Mouse (Mus musculus): ENCODE results near the gene Stab2. TPM values are rescaled to one million over a fixed set of nuclear protein-coding genes. Genes with fewer than 3 reads are reported as not detected.

Gene Stab2
- polyA plus RNA-seq, 1 experiment from 2014 or later: 16.3 TPM

DNA sequence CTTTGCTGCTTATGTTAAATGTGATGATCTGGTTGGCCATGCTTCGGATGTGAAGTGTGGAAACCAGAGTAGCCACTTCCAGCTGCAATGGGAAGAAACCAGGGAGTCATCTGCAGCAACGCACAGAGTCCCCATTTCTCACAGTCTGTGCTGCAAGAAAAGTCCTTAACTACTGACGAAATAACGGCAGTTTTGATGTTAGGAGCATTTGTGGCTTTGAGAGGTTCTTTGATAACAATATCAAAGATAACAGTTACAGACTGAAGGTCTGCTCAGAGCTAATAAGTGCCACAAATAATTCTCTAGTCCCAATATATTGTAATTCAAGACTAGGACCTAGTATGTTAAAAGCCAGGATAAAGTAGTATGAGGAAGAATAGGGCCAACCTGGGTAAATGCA is 57.9 kb downstream of the Stab2 start:
- Histone ChIP-seq H3K9ac (no peak overlapping the region), H3K27me3 (no peaks in the 10 kb centered on the region), H3K4me1 (replicated peaks) (peaks cover 3% of the 10 kb centered on the region; the same call in 1 of the 2 replicates), H3K27ac (no peak overlapping the region), H3K36me3 (no peaks in the 10 kb centered on the region), H3K4me3 (replicated peaks) (no peak overlapping the region), H3K4me2 (no peak overlapping the region), H3K9me3 (replicated peaks) (no peaks in the 10 kb centered on the region)
- DNase-seq (no peak), ATAC-seq (ENCODE audit: low read depth) (no peak)
- whole genome bisulfite sequencing (ENCODE audit: insufficient replicate concordance): 50% methylated on average over 4 of the region's 4 CpGs

DNA sequence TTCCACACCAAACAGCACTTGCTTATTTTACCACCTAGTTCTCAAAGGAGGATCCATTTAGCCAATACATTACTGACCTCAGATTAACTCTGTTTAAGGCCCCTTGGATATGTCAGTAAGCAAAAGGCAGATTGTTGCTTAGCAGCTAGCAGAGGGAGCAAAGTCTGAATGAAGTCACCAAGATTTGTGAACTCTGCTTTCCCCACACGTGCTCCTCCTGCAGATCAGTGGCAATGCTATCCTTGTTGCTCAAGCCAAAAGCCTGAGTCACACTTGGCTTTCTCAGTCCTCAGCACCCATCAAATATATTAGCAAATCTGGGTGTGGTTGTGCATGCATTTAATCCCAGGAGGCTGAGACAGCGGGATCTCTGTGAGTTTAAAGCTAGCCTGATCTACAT is 60.3 kb downstream of the Stab2 start:
- no peak overlapping the region for H3K4me3 ChIP-seq (replicated peaks)
- no peak for ATAC-seq (ENCODE audit: low read depth)
- H3K36me3 ChIP-seq: no peaks in the 10 kb centered on the region
- no peak overlapping the region for H3K9ac ChIP-seq
- H3K9me3 ChIP-seq (replicated peaks): no peaks in the 10 kb centered on the region
- 47% methylated on average over 2 of the region's 2 CpGs for WGBS (ENCODE audit: insufficient replicate concordance)
- H3K4me1 ChIP-seq (replicated peaks): peaks cover 3% of the 10 kb centered on the region; the same call in 1 of the 2 replicates
- H3K27me3 ChIP-seq: no peaks in the 10 kb centered on the region
- no peak overlapping the region for H3K4me2 ChIP-seq
- DNase-seq: no peak
- H3K27ac ChIP-seq: no peak overlapping the region

DNA sequence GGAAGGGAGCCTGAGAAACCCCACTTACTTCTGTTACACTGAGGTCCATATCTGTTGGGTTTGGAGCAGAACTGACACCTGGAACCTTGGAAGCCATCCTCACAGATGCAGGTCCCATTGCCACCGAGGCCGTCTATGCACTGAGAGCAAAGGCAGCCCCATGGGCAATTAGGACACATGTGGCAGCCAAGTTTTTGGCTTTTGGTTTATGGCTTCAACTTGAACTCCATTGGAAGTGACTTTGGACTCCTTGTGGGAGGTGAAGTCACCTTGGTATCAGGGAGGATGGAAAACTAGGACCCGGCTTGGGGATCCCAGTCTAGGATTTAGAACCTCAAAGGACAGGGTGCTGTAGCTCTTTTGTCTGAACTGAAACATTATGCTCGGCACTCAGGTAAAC is 67.2 kb downstream of the Stab2 start:
- no peak overlapping the region for H3K4me2 ChIP-seq
- H3K9me3 ChIP-seq (replicated peaks): no peaks in the 10 kb centered on the region
- no peaks in the 10 kb centered on the region for H3K27me3 ChIP-seq
- no peak for ATAC-seq (ENCODE audit: low read depth)
- H3K4me3 ChIP-seq (replicated peaks): no peak overlapping the region
- DNase-seq: no peak
- H3K4me1 ChIP-seq (replicated peaks): no peaks in the 10 kb centered on the region
- H3K36me3 ChIP-seq: no peaks in the 10 kb centered on the region
- 68% methylated on average over 4 of the region's 4 CpGs for WGBS (ENCODE audit: insufficient replicate concordance)
- no peak overlapping the region for H3K9ac ChIP-seq
- no peak overlapping the region for H3K27ac ChIP-seq

DNA sequence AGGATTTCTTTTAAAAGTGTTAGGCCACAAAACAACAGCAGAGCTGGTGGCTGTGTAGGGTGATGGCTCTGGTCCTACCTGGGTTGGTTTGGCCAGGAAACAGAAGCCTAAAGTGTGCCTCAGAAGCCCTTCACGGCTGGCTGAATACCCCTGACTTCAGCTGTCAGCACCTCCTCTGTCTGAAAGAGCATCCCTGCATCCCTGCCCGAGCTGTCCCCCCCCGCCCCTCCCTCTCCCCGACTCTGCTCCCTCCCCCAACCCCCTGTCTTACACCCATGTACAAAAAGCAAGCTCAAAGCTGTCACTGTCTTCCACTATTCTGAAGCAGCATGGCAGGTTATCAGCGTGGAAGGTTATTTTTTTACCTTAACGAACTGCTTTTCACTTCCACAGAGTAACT is 73.4 kb downstream of the Stab2 start:
- no peaks in the 10 kb centered on the region for H3K9me3 ChIP-seq (replicated peaks)
- H3K4me3 ChIP-seq (replicated peaks): no peak overlapping the region
- DNase-seq (no peak), ATAC-seq (ENCODE audit: low read depth) (no peak)
- no peaks in the 10 kb centered on the region for H3K27me3 ChIP-seq
- H3K4me1 ChIP-seq (replicated peaks): no peaks in the 10 kb centered on the region
- no peak overlapping the region for H3K4me2 ChIP-seq
- H3K9ac ChIP-seq: no peak overlapping the region
- 47% methylated on average over 6 of the region's 6 CpGs for WGBS (ENCODE audit: insufficient replicate concordance)
- no peaks in the 10 kb centered on the region for H3K36me3 ChIP-seq
- no peak overlapping the region for H3K27ac ChIP-seq

DNA sequence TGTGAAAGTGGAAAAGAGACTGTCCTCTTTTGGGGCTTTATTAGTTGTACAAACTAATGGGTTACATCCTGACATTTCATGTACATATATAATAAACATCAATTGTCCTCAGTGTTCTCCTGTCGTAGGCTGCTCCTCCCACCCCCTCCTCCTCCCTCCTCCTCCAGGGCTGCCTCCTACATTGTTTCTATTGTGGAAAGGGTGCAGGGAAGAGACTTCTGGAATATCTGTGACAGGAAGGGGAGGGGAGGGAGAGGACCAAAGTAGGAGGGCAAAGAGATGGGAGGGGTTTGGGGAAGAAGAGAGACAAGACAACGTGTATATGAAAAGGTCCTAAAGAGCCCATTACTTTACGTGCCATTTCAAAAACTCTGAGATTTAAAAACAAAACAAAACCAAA is 73.9 kb downstream of the Stab2 start:
- no peak overlapping the region for H3K4me3 ChIP-seq (replicated peaks)
- DNase-seq: no peak
- WGBS (ENCODE audit: insufficient replicate concordance): 46% methylated on average over 3 of the region's 3 CpGs
- no peak overlapping the region for H3K9ac ChIP-seq
- no peak overlapping the region for H3K4me2 ChIP-seq
- ATAC-seq (ENCODE audit: low read depth): no peak
- H3K4me1 ChIP-seq (replicated peaks): no peaks in the 10 kb centered on the region
- no peak overlapping the region for H3K27ac ChIP-seq
- H3K9me3 ChIP-seq (replicated peaks): no peaks in the 10 kb centered on the region
- H3K36me3 ChIP-seq: no peaks in the 10 kb centered on the region
- no peaks in the 10 kb centered on the region for H3K27me3 ChIP-seq

DNA sequence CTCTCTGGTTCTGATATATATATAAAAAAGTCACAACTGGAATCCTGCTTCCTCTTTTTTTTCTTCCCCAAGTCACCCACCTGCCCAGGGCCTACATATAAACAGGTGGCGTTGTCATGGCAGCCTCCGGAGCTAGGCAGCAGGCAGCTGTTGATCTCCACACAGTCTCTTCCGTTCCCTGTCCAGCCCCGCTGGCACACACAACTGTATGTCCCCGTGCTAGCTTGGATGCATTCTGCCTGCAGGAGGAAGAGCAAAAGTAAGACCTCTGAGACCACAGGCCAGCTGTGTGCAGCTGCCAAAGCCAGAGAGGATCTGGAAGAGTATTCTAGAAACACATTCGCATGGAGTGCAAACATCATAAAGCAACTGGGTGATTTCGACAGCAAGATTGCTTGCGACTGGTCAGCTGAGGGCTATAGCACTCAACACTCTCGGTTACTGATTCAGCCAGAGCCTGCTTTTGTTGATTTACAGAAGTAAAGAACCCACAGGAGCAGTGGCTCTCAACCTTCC is 74.6 kb downstream of the Stab2 start:
- DNase-seq (no peak), ATAC-seq (ENCODE audit: low read depth) (no peak)
- Histone ChIP-seq H3K36me3 (no peaks in the 10 kb centered on the region), H3K27ac (no peak overlapping the region), H3K4me1 (replicated peaks) (no peaks in the 10 kb centered on the region), H3K9ac (no peak overlapping the region), H3K9me3 (replicated peaks) (no peaks in the 10 kb centered on the region), H3K27me3 (no peaks in the 10 kb centered on the region), H3K4me3 (replicated peaks) (no peak overlapping the region), H3K4me2 (no peak overlapping the region)
- 65% methylated on average over 9 of the region's 9 CpGs for WGBS (ENCODE audit: insufficient replicate concordance)

DNA sequence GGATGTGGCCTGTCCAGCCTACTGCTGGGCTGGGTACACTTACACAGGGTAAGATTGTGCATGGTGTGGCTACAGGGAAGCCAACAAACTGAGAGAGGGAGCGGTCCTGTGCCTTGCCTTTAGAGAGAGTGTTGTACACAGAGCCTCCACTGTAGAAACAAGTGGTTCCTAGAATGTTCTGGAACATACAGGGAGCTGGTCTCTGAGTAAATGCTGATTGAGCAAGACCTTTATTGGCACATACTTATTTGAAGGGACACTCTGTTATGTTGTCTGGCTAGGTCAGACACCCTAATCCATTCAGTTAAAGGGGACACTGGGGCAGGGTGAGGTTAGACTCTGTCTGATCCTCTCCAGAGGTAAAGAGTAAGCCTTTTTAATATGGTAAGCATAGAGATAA is 84.2 kb downstream of the Stab2 start:
- Histone ChIP-seq H3K27me3 (no peaks in the 10 kb centered on the region), H3K9ac (no peak overlapping the region), H3K4me2 (no peak overlapping the region), H3K9me3 (replicated peaks) (no peaks in the 10 kb centered on the region), H3K27ac (no peak overlapping the region), H3K36me3 (no peaks in the 10 kb centered on the region), H3K4me3 (replicated peaks) (no peak overlapping the region), H3K4me1 (replicated peaks) (no peaks in the 10 kb centered on the region)
- WGBS (ENCODE audit: insufficient replicate concordance): 56% methylated on average over 1 of the region's 1 CpGs
- DNase-seq: no peak
- no peak for ATAC-seq (ENCODE audit: low read depth)

DNA sequence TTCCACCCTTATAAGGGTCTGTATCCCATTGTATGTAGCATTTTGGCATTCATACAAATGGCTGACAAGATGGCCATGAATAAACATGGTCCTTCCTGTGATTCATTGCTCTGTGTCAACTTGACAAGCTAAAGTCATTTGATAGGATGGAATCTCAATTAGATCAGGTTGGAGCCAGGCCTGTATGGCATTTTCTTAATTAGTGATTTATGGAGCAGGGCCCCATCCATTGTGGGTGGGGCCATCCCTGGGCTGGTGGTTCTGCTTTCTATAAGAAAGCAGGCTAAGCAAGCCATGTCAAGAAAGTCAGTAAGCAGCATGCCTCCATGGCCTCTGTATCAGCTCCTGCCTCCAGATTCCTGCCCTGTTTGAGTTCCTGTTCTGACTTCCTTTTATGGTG is 92.2 kb downstream of the Stab2 start:
- no peaks in the 10 kb centered on the region for H3K36me3 ChIP-seq
- no peak overlapping the region for H3K4me2 ChIP-seq
- H3K4me3 ChIP-seq (replicated peaks): no peak overlapping the region
- no peaks in the 10 kb centered on the region for H3K4me1 ChIP-seq (replicated peaks)
- H3K9me3 ChIP-seq (replicated peaks): no peaks in the 10 kb centered on the region
- no peak overlapping the region for H3K9ac ChIP-seq
- no peak for DNase-seq
- H3K27ac ChIP-seq: no peak overlapping the region
- no peak for ATAC-seq (ENCODE audit: low read depth)
- H3K27me3 ChIP-seq: no peaks in the 10 kb centered on the region

DNA sequence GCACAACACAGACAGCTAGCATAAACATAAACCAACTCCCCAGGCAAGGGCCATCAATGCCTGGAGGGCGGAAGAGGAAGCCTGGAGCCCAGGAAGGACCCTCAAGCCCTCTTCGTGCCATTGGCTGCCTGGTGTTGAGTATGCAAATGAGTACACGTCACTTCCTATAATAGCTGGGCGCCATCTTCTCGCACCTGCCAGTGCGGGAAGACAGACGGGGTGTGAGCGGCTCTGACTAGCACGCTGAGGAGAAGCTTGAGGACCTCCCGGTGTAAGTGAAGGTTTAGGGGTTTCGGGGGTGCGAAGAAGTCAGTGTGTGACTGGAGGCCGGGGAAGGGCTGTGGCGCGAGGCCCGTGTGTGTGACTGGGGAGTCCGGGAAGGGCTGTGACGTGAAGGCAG is 99.3 kb downstream of the Stab2 start:
- no peak overlapping the region for H3K4me3 ChIP-seq (replicated peaks)
- DNase-seq (no peak), ATAC-seq (ENCODE audit: low read depth) (no peak)
- H3K27ac ChIP-seq: no peak overlapping the region
- no peaks in the 10 kb centered on the region for H3K9me3 ChIP-seq (replicated peaks)
- no peaks in the 10 kb centered on the region for H3K27me3 ChIP-seq
- no peaks in the 10 kb centered on the region for H3K36me3 ChIP-seq
- H3K9ac ChIP-seq: no peak overlapping the region
- H3K4me2 ChIP-seq: no peak overlapping the region
- no peaks in the 10 kb centered on the region for H3K4me1 ChIP-seq (replicated peaks)
- 87% methylated on average over 18 of the region's 18 CpGs for WGBS (ENCODE audit: insufficient replicate concordance)

DNA sequence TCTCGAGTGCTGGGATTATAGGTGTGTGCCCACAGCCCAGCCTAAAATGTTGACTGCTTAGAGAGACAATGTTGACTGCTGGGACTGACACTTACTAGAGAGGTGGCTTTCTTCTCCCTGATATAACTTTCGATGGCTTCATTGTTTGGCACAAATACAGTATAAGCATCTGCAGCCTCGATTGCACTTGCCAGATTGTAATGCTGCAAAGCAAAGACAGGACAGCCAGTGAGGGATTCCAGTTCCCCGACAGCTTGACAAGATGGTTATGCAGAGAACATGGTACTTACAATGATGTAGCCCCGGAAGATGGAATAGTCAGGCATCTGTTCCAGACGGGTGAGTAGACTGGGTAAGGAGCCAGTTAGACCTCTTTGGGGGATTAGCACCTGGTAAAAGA is 100.8 kb downstream of the Stab2 start:
- Histone ChIP-seq H3K27me3 (no peaks in the 10 kb centered on the region), H3K36me3 (no peaks in the 10 kb centered on the region), H3K4me2 (no peak overlapping the region), H3K9ac (no peak overlapping the region), H3K9me3 (replicated peaks) (no peaks in the 10 kb centered on the region), H3K27ac (no peak overlapping the region), H3K4me1 (replicated peaks) (no peaks in the 10 kb centered on the region), H3K4me3 (replicated peaks) (no peak overlapping the region)
- no peak for DNase-seq
- WGBS (ENCODE audit: insufficient replicate concordance): 55% methylated on average over 6 of the region's 6 CpGs
- no peak for ATAC-seq (ENCODE audit: low read depth)

DNA sequence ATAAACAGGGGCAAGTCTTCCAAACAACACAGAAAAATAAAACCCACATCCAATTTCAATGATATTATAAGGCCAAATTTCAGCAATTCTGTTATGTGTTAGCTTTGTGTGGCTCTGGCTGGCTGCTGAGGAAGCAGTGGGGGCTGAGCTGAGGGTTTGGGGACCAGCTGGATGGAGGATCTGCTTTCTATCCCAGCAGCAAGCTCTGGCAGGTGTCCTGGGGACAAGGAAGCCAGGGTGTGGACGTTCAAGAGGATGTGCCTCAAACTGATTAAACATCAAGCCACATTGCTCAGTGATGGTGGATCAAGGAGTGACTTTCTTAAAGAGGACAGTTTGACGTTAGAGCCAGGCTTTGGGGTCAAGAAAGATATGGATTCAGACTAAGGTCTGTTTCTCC is 112.3 kb downstream of the Stab2 start:
- Histone ChIP-seq H3K9me3 (replicated peaks) (no peaks in the 10 kb centered on the region), H3K4me2 (no peak overlapping the region), H3K27me3 (no peaks in the 10 kb centered on the region), H3K9ac (no peak overlapping the region), H3K4me1 (replicated peaks) (no peaks in the 10 kb centered on the region), H3K27ac (no peak overlapping the region), H3K4me3 (replicated peaks) (no peak overlapping the region), H3K36me3 (no peaks in the 10 kb centered on the region)
- DNase-seq (no peak), ATAC-seq (ENCODE audit: low read depth) (no peak)
- WGBS (ENCODE audit: insufficient replicate concordance): 38% methylated on average over 2 of the region's 2 CpGs

DNA sequence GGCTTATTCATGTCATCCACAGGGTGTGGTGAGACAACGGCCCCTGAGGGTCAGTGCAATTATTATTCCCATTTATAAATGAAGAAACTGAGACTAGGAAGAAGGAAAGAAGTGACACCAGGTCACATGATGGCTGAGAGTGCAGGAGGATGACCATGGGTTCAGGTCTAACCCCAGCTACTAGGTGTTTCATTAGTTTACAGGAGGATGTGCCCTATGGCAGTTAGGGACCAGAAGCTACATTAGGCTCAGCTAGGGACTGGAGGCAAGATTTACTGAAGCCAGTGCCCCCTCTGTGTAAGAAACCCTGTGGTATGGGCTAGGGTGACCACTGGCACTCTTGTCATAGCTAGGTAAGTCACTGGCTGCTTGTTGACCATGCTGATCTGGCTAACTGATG is 116.8 kb downstream of the Stab2 start:
- no peak overlapping the region for H3K9ac ChIP-seq
- no peak overlapping the region for H3K27ac ChIP-seq
- H3K4me1 ChIP-seq (replicated peaks): no peaks in the 10 kb centered on the region
- DNase-seq (no peak), ATAC-seq (ENCODE audit: low read depth) (no peak)
- 79% methylated on average over 1 of the region's 1 CpGs for WGBS (ENCODE audit: insufficient replicate concordance)
- H3K9me3 ChIP-seq (replicated peaks): no peaks in the 10 kb centered on the region
- H3K4me3 ChIP-seq (replicated peaks): no peak overlapping the region
- no peaks in the 10 kb centered on the region for H3K36me3 ChIP-seq
- H3K27me3 ChIP-seq: no peaks in the 10 kb centered on the region
- no peak overlapping the region for H3K4me2 ChIP-seq
